Mouse (Mus musculus) adrenal gland, postnatal 36 days (tissue): Measurements from ENCODE around the gene 5530401A14Rik. TPM values are rescaled to one million over a fixed set of nuclear protein-coding genes. Genes with fewer than 3 reads are reported as not detected.
A peak's percentile ranks its signal among the peaks of the same experiment; 100 is the strongest.

ENCODE experiments used
- DNase-seq, 2 experiments: peaks; one replicate each; pipeline ENCODE4 v3.0.0; 2021; ENCODE audit warnings: mixed read lengths in 1 of 2
- long read RNA-seq, 2 experiments: library from polyadenylated mRNA; stranded (forward); transcript quantifications; one replicate each; pipeline ENCODE4 v2.0.0; 2021; ENCODE audit warnings: borderline sequencing depth in 2 of 2
- total RNA-seq, 2 experiments: library from RNA; stranded (reverse); gene quantifications; 2 replicates each; pipeline ENCODE4 v1.2.3; 2021

5530401A14Rik gene
- total RNA-seq, result under 1 TPM; 0.07 to 0.10 TPM
- long read RNA-seq, experiment 1, result 0 reads
- long read RNA-seq, experiment 2, result 0 reads

GRCm38 (mm10) chr11:81860250-81860972 lies at the start of gene 5530401A14Rik:
Gene 5530401A14Rik, plus strand, starts transcription at chr11:81860673.
- DNase-seq, result no peak

- DNase-seq, result peak; percentile 43 to 46
Measured at GRCm38 (mm10) chr11:81814816-81815215, 45.7 kb upstream of the 5530401A14Rik start.

GRCm38 (mm10) chr11:81816531-81816930 lies 43.9 kb upstream of the 5530401A14Rik start:
- DNase-seq, result no peak

- DNase-seq, result no peak
Measured at GRCm38 (mm10) chr11:81832381-81832780, 28.1 kb upstream of the 5530401A14Rik start.

DNA sequence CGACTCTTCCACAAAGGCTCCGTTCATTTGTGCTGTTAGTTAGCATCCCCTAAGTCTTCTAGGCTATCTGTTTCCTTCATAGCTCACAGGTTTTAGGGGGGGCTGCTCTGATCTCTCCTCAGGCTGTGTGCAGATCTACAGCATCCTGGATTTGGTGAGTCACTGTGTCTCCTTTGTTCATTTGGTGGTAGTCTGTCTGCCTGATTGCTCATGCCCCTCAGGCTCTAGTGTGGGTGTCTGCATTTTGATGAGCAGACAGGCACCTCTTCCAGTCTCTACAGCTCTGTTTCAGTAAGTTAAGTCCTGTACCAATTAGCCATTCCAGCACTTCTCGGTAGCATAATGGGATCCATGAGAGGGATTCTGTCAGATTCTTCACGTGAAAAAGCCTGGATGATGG lies 22.0 kb upstream of the 5530401A14Rik start:
- no peak for DNase-seq

DNA sequence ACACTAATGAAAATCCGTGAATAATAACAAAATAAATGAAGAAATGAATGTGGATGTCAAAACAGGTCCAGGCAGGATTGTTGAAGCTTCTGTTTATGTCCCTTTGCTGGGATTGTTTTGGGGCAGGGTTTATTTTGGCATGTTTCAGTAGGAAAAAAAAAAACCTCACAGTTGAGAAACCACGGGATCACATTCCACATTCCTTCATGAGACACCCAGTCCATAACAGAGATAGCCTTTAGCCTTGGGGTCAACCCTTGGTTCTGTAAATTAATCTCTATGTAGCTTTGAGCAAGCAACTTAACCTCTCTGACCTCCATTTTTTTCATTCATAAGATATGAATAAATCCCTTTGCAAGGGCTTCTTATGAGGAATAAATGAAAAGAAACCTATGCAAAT lies 19.5 kb upstream of the 5530401A14Rik start:
- no peak for DNase-seq

GRCm38 (mm10) chr11:81845010-81845685 lies 15.3 kb upstream of the 5530401A14Rik start:
- DNase-seq, result peak; percentile 53 to 59

DNA sequence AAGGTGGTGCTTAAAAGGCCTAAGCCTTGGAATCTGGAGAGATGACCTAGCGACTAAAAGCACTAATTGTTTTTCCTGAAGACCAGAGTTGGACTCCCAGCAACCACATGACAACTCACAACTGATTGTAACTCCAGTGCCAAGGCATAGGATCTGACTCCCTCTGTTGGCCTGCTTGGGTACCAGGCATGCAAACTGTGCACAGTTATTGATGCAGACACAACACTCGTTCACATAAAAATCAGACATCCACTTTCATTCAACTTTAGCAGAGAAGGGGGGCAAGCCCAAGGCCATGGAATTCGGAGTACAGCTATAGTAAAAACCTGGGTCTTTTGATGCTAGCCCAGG lies 14.8 kb upstream of the 5530401A14Rik start:
- DNase-seq, result no peak

GRCm38 (mm10) chr11:81847773-81848490 lies 12.5 kb upstream of the 5530401A14Rik start:
- no peak for DNase-seq

GRCm38 (mm10) chr11:81865661-81866382 lies 5.3 kb downstream of the 5530401A14Rik start:
- DNase-seq, result peak in 1 of 2 experiments; percentile 28

DNA sequence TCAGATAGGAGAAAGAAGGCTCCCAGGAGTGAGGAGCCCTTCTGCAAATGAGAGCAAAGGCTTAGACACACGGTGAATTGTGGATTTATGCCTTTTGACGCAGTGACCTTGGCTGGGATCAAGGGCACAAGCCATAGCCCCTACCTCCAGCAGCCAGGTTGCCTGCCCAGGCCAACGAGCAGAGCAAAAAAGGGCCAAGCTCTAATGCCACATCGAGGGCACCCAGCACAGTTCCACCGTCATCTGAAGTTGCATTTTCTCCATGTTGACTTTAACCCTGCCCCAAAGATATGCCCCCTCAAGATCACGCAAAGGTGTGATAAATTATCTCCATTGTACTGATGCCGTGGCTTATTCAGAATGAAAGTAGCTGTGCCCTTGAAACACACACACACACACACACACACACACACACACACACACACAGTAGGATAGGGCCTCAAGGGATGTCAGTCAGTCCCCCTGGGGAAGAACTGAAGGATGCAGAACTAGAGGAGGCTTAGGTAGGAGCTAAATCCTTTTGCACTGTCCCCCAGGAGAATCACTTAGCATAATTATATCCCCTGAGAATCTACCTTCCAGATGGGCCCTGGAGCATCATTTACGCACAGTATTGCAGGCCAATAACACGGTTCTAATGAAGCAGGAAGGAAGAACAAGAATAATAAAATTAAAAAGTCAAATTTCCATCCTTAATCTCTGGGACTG lies 11.2 kb downstream of the 5530401A14Rik start:
- peak; percentile 16 to 33 for DNase-seq

DNA sequence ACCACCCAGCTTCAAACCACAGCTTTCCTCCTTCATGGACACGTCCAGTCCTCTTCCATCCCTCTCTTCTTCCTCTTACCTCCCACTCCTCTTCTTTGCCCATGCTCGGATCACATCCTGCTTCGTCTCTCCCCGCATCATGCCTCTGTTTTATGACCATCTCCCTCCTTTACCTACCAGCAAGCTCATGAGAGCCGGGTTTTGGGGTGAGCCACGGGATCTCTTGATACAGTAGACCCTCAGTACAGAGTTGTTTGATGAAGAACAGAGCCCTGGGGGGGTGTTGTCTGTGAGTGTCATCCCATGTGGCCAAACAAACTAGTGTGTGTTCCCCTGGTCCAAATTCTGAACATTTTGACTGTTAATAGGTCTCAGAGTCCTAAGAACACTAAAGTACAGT lies 36.0 kb downstream of the 5530401A14Rik start:
- DNase-seq, result no peak

DNA sequence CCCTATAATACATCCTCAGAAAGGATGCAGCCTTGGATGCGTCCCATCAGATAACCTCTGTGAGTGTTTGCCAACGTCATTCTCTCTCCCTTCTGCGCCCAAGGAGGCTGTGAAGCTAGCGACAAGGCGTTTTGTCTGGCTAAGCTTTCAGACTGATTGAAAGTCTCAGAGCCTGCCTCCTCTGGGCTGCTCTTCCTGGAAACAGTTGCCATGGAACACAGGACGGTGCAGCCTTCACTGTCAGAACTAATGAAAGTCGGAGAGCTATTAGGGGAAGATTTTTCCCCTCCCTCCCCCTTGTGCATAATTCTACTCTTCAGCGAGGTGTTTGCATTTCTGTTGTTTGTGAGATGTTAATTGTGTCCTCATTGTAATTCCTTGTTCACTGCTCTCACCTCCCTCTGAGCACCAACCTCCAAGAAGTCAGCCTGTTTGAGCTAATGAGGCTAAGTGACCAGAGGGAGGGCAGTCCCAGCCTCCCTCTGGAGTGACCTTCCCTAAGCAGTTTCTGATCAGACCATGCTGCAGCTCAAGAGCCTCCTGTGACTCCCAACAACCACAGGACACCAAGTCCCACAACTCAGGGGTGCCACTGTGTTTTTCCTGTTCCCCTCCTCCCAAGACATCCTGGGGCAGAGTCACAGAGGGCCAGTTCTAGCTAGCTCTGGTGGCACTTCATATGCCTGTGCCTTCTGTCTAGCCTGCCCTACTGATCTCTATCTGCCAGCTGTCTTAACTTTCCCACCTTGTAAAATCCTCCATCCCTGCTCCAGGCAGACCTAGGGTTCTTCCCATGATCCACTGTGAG lies 37.3 kb downstream of the 5530401A14Rik start:
- peak; percentile 49 to 64 for DNase-seq

- no peak for DNase-seq
Measured at GRCm38 (mm10) chr11:81902318-81902717, 41.8 kb downstream of the 5530401A14Rik start.

DNA sequence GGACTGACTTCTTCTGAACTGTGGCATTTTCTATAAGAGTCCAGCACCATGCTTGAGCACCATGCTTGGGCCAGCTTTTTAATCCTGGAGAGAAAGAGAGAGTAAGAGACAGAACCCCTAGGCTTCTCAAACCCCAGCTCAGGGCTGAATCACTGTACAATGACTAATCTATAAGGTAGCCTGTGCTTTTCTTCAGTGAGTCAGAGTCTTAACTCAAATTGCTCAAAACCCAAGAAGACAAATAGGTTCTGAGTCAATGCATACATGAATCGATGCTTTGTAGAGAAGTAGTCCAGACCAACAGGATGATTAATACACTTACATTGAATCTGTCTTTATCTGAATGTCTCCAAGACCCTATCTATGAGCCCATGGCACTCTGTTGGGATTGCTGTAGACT lies 48.3 kb downstream of the 5530401A14Rik start:
- no peak for DNase-seq

DNA sequence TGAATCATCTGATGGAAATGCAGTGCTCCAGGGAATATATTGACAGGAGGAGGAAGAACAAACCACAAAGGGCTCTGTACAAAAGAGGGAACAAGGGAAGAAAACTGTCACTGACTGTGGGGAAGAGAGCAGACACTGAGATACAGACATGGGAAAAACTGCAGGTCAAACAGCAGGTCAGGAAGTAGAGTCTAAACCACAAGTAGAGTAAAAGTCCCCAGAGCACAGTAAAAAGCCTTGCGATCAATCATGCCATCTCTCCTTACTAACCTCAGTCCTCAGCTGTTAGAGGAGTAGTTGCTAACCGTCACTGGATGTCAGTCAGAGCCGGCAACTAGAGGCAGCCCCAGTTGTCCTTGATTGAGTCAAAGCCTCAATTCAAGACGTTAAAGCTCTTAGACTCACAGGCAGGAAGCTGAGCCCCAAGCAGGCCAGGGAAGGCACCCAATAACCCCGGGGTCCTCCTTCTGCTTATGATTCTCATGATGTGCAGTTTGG lies 49.0 kb downstream of the 5530401A14Rik start:
- DNase-seq, result no peak

GRCm38 (mm10) chr11:81913071-81913470 lies 52.6 kb downstream of the 5530401A14Rik start:
- DNase-seq, result no peak

- no peak for DNase-seq
Measured at GRCm38 (mm10) chr11:81915501-81915900, 55.0 kb downstream of the 5530401A14Rik start.

GRCm38 (mm10) chr11:81923096-81923495 lies 62.6 kb downstream of the 5530401A14Rik start:
- peak in 1 of 2 experiments; percentile 34 for DNase-seq

- peak; percentile 27 to 29 for DNase-seq
Measured at GRCm38 (mm10) chr11:81923626-81924025, 63.2 kb downstream of the 5530401A14Rik start.
